Mouse (Mus musculus) induced T-regulatory cell, adult 2 months (primary cell): ENCODE data around the gene Cygb.
A peak's percentile ranks its signal among the peaks of the same experiment; 100 is the strongest.

Experiments used
- DNase-seq: peaks from one replicate; pipeline ENCODE4 v3.0.0-alpha.2; 2012; ENCODE audit warnings: low read depth

Cygb gene

GRCm38 (mm10) chr11:116636607-116637006 is 17.5 kb downstream of the Cygb start:
- peak; percentile 53 for DNase-seq

- DNase-seq, result no peak
Observed at GRCm38 (mm10) chr11:116632962-116633361, 21.2 kb downstream of the Cygb start.

GRCm38 (mm10) chr11:116630171-116630965 is 23.7 kb downstream of the Cygb start:
- no peak for DNase-seq

- no peak for DNase-seq
Observed at GRCm38 (mm10) chr11:116629472-116629871, 24.6 kb downstream of the Cygb start.

- peak; percentile 95 for DNase-seq
Observed at GRCm38 (mm10) chr11:116628712-116629111, 25.4 kb downstream of the Cygb start.

- peak; percentile 67 for DNase-seq
Observed at GRCm38 (mm10) chr11:116627072-116628020, 26.8 kb downstream of the Cygb start.

GRCm38 (mm10) chr11:116626299-116627071 is 27.6 kb downstream of the Cygb start, which contains the start of gene Rhbdf2:
TSS of gene Rhbdf2 (minus strand) at chr11:116627019.
- no peak for DNase-seq

GRCm38 (mm10) chr11:116625081-116626000 is 28.8 kb downstream of the Cygb start:
- peak; percentile 87 for DNase-seq

- peak; percentile 92 for DNase-seq
Observed at GRCm38 (mm10) chr11:116624131-116624832, 29.8 kb downstream of the Cygb start.

GRCm38 (mm10) chr11:116623281-116624124 is 30.6 kb downstream of the Cygb start:
- peak; percentile 70 for DNase-seq

GRCm38 (mm10) chr11:116621258-116621704 is 32.8 kb downstream of the Cygb start:
- DNase-seq, result no peak

GRCm38 (mm10) chr11:116620559-116621253 is 33.4 kb downstream of the Cygb start:
- peak; percentile 31 for DNase-seq

GRCm38 (mm10) chr11:116620073-116620472 is 34.0 kb downstream of the Cygb start:
- DNase-seq, result no peak

- DNase-seq, result no peak
Observed at GRCm38 (mm10) chr11:116619561-116619960, 34.6 kb downstream of the Cygb start.

GRCm38 (mm10) chr11:116619156-116619555 is 35.0 kb downstream of the Cygb start:
- no peak for DNase-seq

- peak; percentile 33 for DNase-seq
Observed at GRCm38 (mm10) chr11:116618666-116619065, 35.4 kb downstream of the Cygb start.

- DNase-seq, result peak; percentile 44
Observed at GRCm38 (mm10) chr11:116617641-116618040, 36.5 kb downstream of the Cygb start.

GRCm38 (mm10) chr11:116616438-116617118 is 37.5 kb downstream of the Cygb start:
- peak; percentile 71 for DNase-seq
